Mouse (Mus musculus) MEL (cell line): Measurements from ENCODE around the gene Pfkm. TPM values are rescaled to one million over a fixed set of nuclear protein-coding genes. Genes with fewer than 3 reads are reported as not detected.
A peak's percentile ranks its signal among the peaks of the same experiment; 100 is the strongest.

Experiments
- DNase-seq: peaks from one replicate; pipeline ENCODE4 v3.0.0; 2011; ENCODE audit warnings: low read depth, low spot score
- H3K27ac ChIP-seq: 2 replicates; pipeline ENCODE4 v1.5.1; 2012; ENCODE audit warnings: low read depth, mild to moderate bottlenecking, control low read depth, low read length, moderate library complexity; ENCODE audit not compliant: control insufficient read depth
- H3K27me3 ChIP-seq, 2 experiments: fragments of 150-350 bp in 1 of 2; sonication (generic) in 1 of 2; 2 replicates each; pipeline ENCODE4 v1.6.1; 2012; ENCODE audit warnings: low read length in 2 of 2, mild to moderate bottlenecking in 2 of 2, improper control_type of control experiment in 1 of 2, moderate library complexity in 1 of 2; ENCODE audit not compliant: insufficient read depth in 2 of 2, control insufficient read depth in 1 of 2
- H3K36me3 ChIP-seq, 2 experiments: 2 replicates each; pipeline ENCODE4 v1.6.1; 2012 to 2014; ENCODE audit warnings: low read length in 2 of 2, improper control_type of control experiment in 1 of 2, inconsistent platforms in 1 of 2, mild to moderate bottlenecking in 1 of 2; ENCODE audit not compliant: insufficient read depth in 2 of 2, control insufficient read depth in 1 of 2
- H3K4me1 ChIP-seq, 2 experiments: fragments of 150-350 bp in 1 of 2; sonication (generic) in 1 of 2; 2 replicates each; pipeline ENCODE4 v1.6.1; 2012; ENCODE audit warnings: low read length in 2 of 2, improper control_type of control experiment in 1 of 2, mild to moderate bottlenecking in 1 of 2; ENCODE audit not compliant: insufficient read depth in 2 of 2, control insufficient read depth in 1 of 2
- H3K4me3 ChIP-seq, 2 experiments: fragments of 150-350 bp in 1 of 2; sonication (generic) in 1 of 2; 2 replicates each; pipeline ENCODE4 v1.5.1; 2012; ENCODE audit warnings: low read depth in 2 of 2, low read length in 2 of 2, mild to moderate bottlenecking in 2 of 2, moderate library complexity in 2 of 2, control low read depth in 1 of 2, improper control_type of control experiment in 1 of 2; ENCODE audit not compliant: control insufficient read depth in 1 of 2, insufficient read depth in 1 of 2
- H3K79me2 ChIP-seq: 2 replicates; pipeline ENCODE4 v1.6.1; 2012; ENCODE audit warnings: mild to moderate bottlenecking, low read length, moderate library complexity; ENCODE audit not compliant: control insufficient read depth, poor library complexity, insufficient read depth
- H3K9ac ChIP-seq: 2 replicates; pipeline ENCODE4 v1.6.1; 2012; ENCODE audit warnings: low read depth, mild to moderate bottlenecking, control low read depth, low read length, moderate library complexity; ENCODE audit not compliant: control insufficient read depth, poor library complexity, severe bottlenecking
- H3K9me3 ChIP-seq: fragments of 150-350 bp; sonication (generic); replicated peaks from 2 replicates; pipeline ENCODE4 v1.6.1; 2012; ENCODE audit warnings: mild to moderate bottlenecking, low read length, improper control_type of control experiment, moderate library complexity; ENCODE audit not compliant: insufficient read depth
- BHLHE40 ChIP-seq: IDR thresholded peaks from 2 replicates; pipeline ENCODE4 v1.6.1; 2012; ENCODE audit warnings: low read depth, mild to moderate bottlenecking, inconsistent platforms, low read length, improper control_type of control experiment, borderline replicate concordance
- CHD1 ChIP-seq: IDR thresholded peaks from 2 replicates; pipeline ENCODE4 v1.6.1; 2012; ENCODE audit warnings: low read depth, mild to moderate bottlenecking, inconsistent platforms, low read length, improper control_type of control experiment
- CHD2 ChIP-seq: IDR thresholded peaks from 2 replicates; pipeline ENCODE4 v1.6.1; 2011; ENCODE audit warnings: low read length, improper control_type of control experiment
- CTCF ChIP-seq, 3 experiments: IDR thresholded peaks in 2 of 3; conservative IDR thresholded peaks in 1 of 3; 2 replicates each; pipeline ENCODE4 v1.5.1; 2011 to 2012; ENCODE audit warnings: low read length in 3 of 3, low read depth in 2 of 3, mild to moderate bottlenecking in 2 of 3, improper control_type of control experiment in 1 of 3, inconsistent platforms in 1 of 3, mixed read lengths in 1 of 3, moderate library complexity in 1 of 3; ENCODE audit not compliant: control insufficient read depth in 1 of 3, insufficient read depth in 1 of 3, poor library complexity in 1 of 3, severe bottlenecking in 1 of 3
- E2F4 ChIP-seq: IDR thresholded peaks from 2 replicates; pipeline ENCODE4 v1.6.1; 2011; ENCODE audit warnings: low read depth, low read length, improper control_type of control experiment, borderline replicate concordance
- ELF1 ChIP-seq: IDR thresholded peaks from 2 replicates; pipeline ENCODE4 v1.6.1; 2014; ENCODE audit warnings: low read depth, mild to moderate bottlenecking, inconsistent platforms, low read length, improper control_type of control experiment, moderate library complexity
- EP300 ChIP-seq, 2 experiments: IDR thresholded peaks; 2 replicates each; pipeline ENCODE4 v1.6.1; 2011; ENCODE audit warnings: improper control_type of control experiment in 2 of 2, low read length in 2 of 2, low read depth in 1 of 2, mild to moderate bottlenecking in 1 of 2
- ETS1 ChIP-seq: IDR thresholded peaks from 2 replicates; pipeline ENCODE4 v1.6.1; 2012; ENCODE audit warnings: low read depth, mild to moderate bottlenecking, inconsistent platforms, low read length, improper control_type of control experiment, moderate library complexity
- GABPA ChIP-seq: IDR thresholded peaks from 2 replicates; pipeline ENCODE4 v1.6.1; 2012; ENCODE audit warnings: low read depth, mild to moderate bottlenecking, inconsistent platforms, low read length, improper control_type of control experiment, moderate library complexity
- GATA1 ChIP-seq: IDR thresholded peaks from 2 replicates; pipeline ENCODE4 v1.6.1; 2011; ENCODE audit warnings: low read depth, low read length, improper control_type of control experiment
- HCFC1 ChIP-seq: IDR thresholded peaks from 2 replicates; pipeline ENCODE4 v1.6.1; 2012; ENCODE audit warnings: low read depth, mild to moderate bottlenecking, inconsistent platforms, low read length, improper control_type of control experiment, moderate library complexity
- JUND ChIP-seq: IDR thresholded peaks from 2 replicates; pipeline ENCODE4 v1.6.1; 2011; ENCODE audit warnings: low read depth, mild to moderate bottlenecking, improper control_type of control experiment, low read length
- KAT2A ChIP-seq: conservative IDR thresholded peaks from 2 replicates; pipeline ENCODE4 v1.6.1; 2012; ENCODE audit warnings: low read depth, low read length, improper control_type of control experiment, inconsistent platforms
- MAFK ChIP-seq: IDR thresholded peaks from 2 replicates; pipeline ENCODE4 v1.6.1; 2011; ENCODE audit warnings: low read depth, mild to moderate bottlenecking, low read length, improper control_type of control experiment, borderline replicate concordance
- MAX ChIP-seq: IDR thresholded peaks from 2 replicates; pipeline ENCODE4 v1.6.1; 2011; ENCODE audit warnings: low read length, improper control_type of control experiment
- MEF2A ChIP-seq: IDR thresholded peaks from 2 replicates; pipeline ENCODE4 v1.6.1; 2014; ENCODE audit warnings: low read depth, mild to moderate bottlenecking, inconsistent platforms, low read length, improper control_type of control experiment; ENCODE audit not compliant: poor library complexity, insufficient replicate concordance, severe bottlenecking; ENCODE audit errors: extremely low read depth
- MXI1 ChIP-seq: IDR thresholded peaks from 2 replicates; pipeline ENCODE4 v1.6.1; 2011; ENCODE audit warnings: mild to moderate bottlenecking, low read depth, low read length, improper control_type of control experiment
- MYB ChIP-seq: IDR thresholded peaks from 2 replicates; pipeline ENCODE4 v1.6.1; 2011; ENCODE audit warnings: mild to moderate bottlenecking, low read depth, low read length, improper control_type of control experiment
- MYC ChIP-seq: IDR thresholded peaks from 2 replicates; pipeline ENCODE4 v1.6.1; 2011; ENCODE audit warnings: low read depth, mild to moderate bottlenecking, low read length, improper control_type of control experiment, moderate library complexity
- NELFE ChIP-seq: IDR thresholded peaks from 2 replicates; pipeline ENCODE4 v1.6.1; 2011; ENCODE audit warnings: low read depth, low read length, improper control_type of control experiment
- NRF1 ChIP-seq: IDR thresholded peaks from 2 replicates; pipeline ENCODE4 v1.6.1; 2014; ENCODE audit warnings: low read depth, mild to moderate bottlenecking, inconsistent platforms, low read length, improper control_type of control experiment, moderate library complexity; ENCODE audit not compliant: poor library complexity, insufficient read depth, severe bottlenecking
- POLR2A ChIP-seq, 2 experiments: IDR thresholded peaks; 2 replicates each; pipeline ENCODE4 v1.6.1; 2011 to 2012; ENCODE audit warnings: low read length in 2 of 2, mild to moderate bottlenecking in 2 of 2, control low read depth in 1 of 2, improper control_type of control experiment in 1 of 2, low read depth in 1 of 2, moderate library complexity in 1 of 2; ENCODE audit not compliant: control insufficient read depth in 1 of 2, insufficient read depth in 1 of 2, poor library complexity in 1 of 2
- POLR2AphosphoS2 ChIP-seq: IDR thresholded peaks from 2 replicates; pipeline ENCODE4 v1.6.1; 2011; ENCODE audit warnings: low read length, improper control_type of control experiment
- RAD21 ChIP-seq: IDR thresholded peaks from 2 replicates; pipeline ENCODE4 v1.6.1; 2011; ENCODE audit warnings: mild to moderate bottlenecking, low read depth, low read length, improper control_type of control experiment
- RCOR1 ChIP-seq: IDR thresholded peaks from 2 replicates; pipeline ENCODE4 v1.6.1; 2012; ENCODE audit warnings: low read depth, mild to moderate bottlenecking, inconsistent platforms, low read length, improper control_type of control experiment
- SIN3A ChIP-seq: IDR thresholded peaks from 2 replicates; pipeline ENCODE4 v1.6.1; 2012; ENCODE audit warnings: low read length, improper control_type of control experiment, inconsistent platforms
- SMC3 ChIP-seq: IDR thresholded peaks from 2 replicates; pipeline ENCODE4 v1.6.1; 2011; ENCODE audit warnings: low read depth, low read length, improper control_type of control experiment
- TAL1 ChIP-seq: IDR thresholded peaks from 2 replicates; pipeline ENCODE4 v1.6.1; 2012; ENCODE audit warnings: mild to moderate bottlenecking, inconsistent platforms, low read length, moderate library complexity, mixed read lengths
- TBP ChIP-seq: IDR thresholded peaks from 2 replicates; pipeline ENCODE4 v1.8.0; 2011; ENCODE audit warnings: low read depth, low read length, improper control_type of control experiment
- TCF12 ChIP-seq: IDR thresholded peaks from 2 replicates; pipeline ENCODE4 v1.6.1; 2014; ENCODE audit warnings: low read depth, mild to moderate bottlenecking, inconsistent platforms, low read length, improper control_type of control experiment, moderate library complexity
- UBTF ChIP-seq: IDR thresholded peaks from 2 replicates; pipeline ENCODE4 v1.6.1; 2012; ENCODE audit warnings: low read depth, mild to moderate bottlenecking, inconsistent platforms, low read length, improper control_type of control experiment, moderate library complexity, borderline replicate concordance; ENCODE audit not compliant: insufficient read depth
- USF1 ChIP-seq: IDR thresholded peaks from 2 replicates; pipeline ENCODE4 v1.6.1; 2014; ENCODE audit warnings: low read depth, mild to moderate bottlenecking, inconsistent platforms, low read length, improper control_type of control experiment, moderate library complexity
- ZC3H11A ChIP-seq: IDR thresholded peaks from 2 replicates; pipeline ENCODE4 v1.6.1; 2012; ENCODE audit warnings: low read depth, mild to moderate bottlenecking, inconsistent platforms, low read length, improper control_type of control experiment
- ZKSCAN1 ChIP-seq: IDR thresholded peaks from 2 replicates; pipeline ENCODE4 v1.6.1; 2012; ENCODE audit warnings: low read depth, mild to moderate bottlenecking, inconsistent platforms, low read length, improper control_type of control experiment, moderate library complexity
- ZMIZ1 ChIP-seq: IDR thresholded peaks from 2 replicates; pipeline ENCODE4 v1.6.1; 2012; ENCODE audit warnings: low read depth, mild to moderate bottlenecking, inconsistent platforms, low read length, improper control_type of control experiment, moderate library complexity
- ZNF384 ChIP-seq: IDR thresholded peaks from 2 replicates; pipeline ENCODE4 v1.6.1; 2012; ENCODE audit warnings: low read depth, mild to moderate bottlenecking, inconsistent platforms, low read length, improper control_type of control experiment
- polyA plus RNA-seq, 2 experiments: library from polyadenylated mRNA; stranded (reverse) in 1 of 2; unstranded in 1 of 2; fragments of >175 nt in 1 of 2; fragments of >200 nt in 1 of 2; gene quantifications; 2 replicates each; pipeline versions ENCODE4 v1.2.1 to v1.2.4; 2012; ENCODE audit warnings: low replicate concordance in 2 of 2, low read depth in 1 of 2; ENCODE audit not compliant: insufficient read length in 2 of 2, insufficient read depth in 1 of 2, missing spikeins in 1 of 2
- total RNA-seq: library from RNA; depleted of rRNA; stranded (reverse); fragments of 300-350 nt; gene quantifications from 2 replicates; pipeline ENCODE4 v1.2.3, GENCODE M21; 2012

The Pfkm gene
- total and polyA plus RNA-seq, 3 experiments = 125 to 150 TPM; not detected in 1

GRCm38 (mm10) chr15:98145559-98146181 is 53.3 kb downstream of the Pfkm start:
- peak overlapping the region; percentile 54 to 57 for H3K4me3 ChIP-seq
- H3K4me1 ChIP-seq = peaks cover 6 to 11% of the 10 kb centered on the region in 2 experiments; a peak in 3 of 4 replicates
- peak overlapping the region; percentile 64 for H3K27ac ChIP-seq
- peaks cover 0 to 1% of the 10 kb centered on the region in 2 experiments; a peak in 1 of 4 replicates for H3K27me3 ChIP-seq
- peaks cover 9% of the 10 kb centered on the region for H3K79me2 ChIP-seq
- peak; percentile 99 for DNase-seq
- no peaks in the 10 kb centered on the region for H3K9me3 ChIP-seq
- peaks cover 5 to 6% of the 10 kb centered on the region in 2 experiments for H3K36me3 ChIP-seq
- H3K9ac ChIP-seq = peak overlapping the region; percentile 76
- TF ChIP-seq JUND (peak; percentile 99), NRF1 (peak; percentile 91), RAD21 (no peak), EP300 (IDR thresholded peaks at IDR 0.05; ENCODE audit: low read depth in 1 of 2, low read length in 2 of 2) (peak in 1 of 2 experiments; percentile 47; a peak in 2 of 4 replicates), MAX (peak; percentile 69; the same call in 1 of the 2 replicates), ZC3H11A (no peak), HCFC1 (peak; percentile 90), GATA1 (no peak), RCOR1 (no peak; the same call in 1 of the 2 replicates), ZMIZ1 (peak; percentile 82; the same call in 1 of the 2 replicates), E2F4 (no peak), ELF1 (peak; percentile 86), ETS1 (no peak), TCF12 (peak; percentile 77), ZKSCAN1 (no peak), TAL1 (no peak), MEF2A (no peak), ZNF384 (no peak), MAFK (no peak), MYC (no peak), MXI1 (peak; percentile 84), CHD1 (no peak), KAT2A (peak; percentile 65; the same call in 1 of the 2 replicates), CTCF (IDR thresholded peaks at IDR 0.05 in 2 of 3, conservative IDR thresholded peaks at IDR 0.05 in 1 of 3; ENCODE audit: control insufficient read depth in 1 of 3, insufficient read depth in 1 of 3, low read depth in 2 of 3, low read length in 3 of 3, poor library complexity in 1 of 3, severe bottlenecking in 1 of 3) (0 out of 6 replicates have a peak, but pooled peaks of 1 of the 3 experiments have one; percentile 2), NELFE (peak; percentile 97), BHLHE40 (no peak), UBTF (no peak), POLR2AphosphoS2 (peak; percentile 95), SIN3A (peak; percentile 88; the same call in 1 of the 2 replicates), GABPA (no peak), POLR2A (IDR thresholded peaks at IDR 0.05; ENCODE audit: control insufficient read depth in 1 of 2, insufficient read depth in 1 of 2, low read depth in 1 of 2, low read length in 2 of 2, poor library complexity in 1 of 2) (peak; percentile 87 to 99), TBP (peak; percentile 86), CHD2 (peak; percentile 50), SMC3 (peak; percentile 8; the same call in 1 of the 2 replicates), USF1 (peak; percentile 46; the same call in 1 of the 2 replicates), MYB (no peak)
